Comparison of ENCODE assay signal across 13 mouse cellular contexts in the genomic region with DNA sequence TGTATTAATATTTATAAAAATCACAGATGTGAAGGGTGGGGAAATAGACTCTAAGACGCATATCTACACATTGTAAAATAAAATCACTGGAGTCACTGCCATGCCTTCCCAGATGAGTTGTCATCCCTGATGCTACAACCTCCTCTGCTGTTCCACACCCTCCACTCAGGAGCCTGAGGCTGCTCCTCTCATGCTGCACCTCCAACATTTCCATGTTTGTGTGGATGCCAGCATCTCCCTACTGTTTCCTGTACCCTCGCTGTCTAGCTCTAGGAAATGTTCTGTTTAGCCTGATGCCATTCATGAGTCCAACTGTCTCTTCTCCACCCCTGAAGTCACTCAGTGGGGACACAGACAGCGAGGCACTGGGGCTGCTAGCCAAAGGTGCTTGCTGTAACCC.
"Had no signal": no experiment of that assay in that cellular context is flagged by ENCODE, and none has a peak within 500 bp of the region (broad histone marks: within the 10 kb centered on the region; RNA-seq: fewer than 3 reads in every experiment).

No protein-coding gene starts in this region.

- H3K27ac ChIP-seq: liver, embryonic 15.5 days; neural tube, embryonic 12.5 days; stomach, embryonic 15.5 days had no signal

- H3K27me3 ChIP-seq: liver, embryonic 15.5 days; neural tube, embryonic 12.5 days; stomach, embryonic 15.5 days had no signal

- H3K4me1 ChIP-seq: liver, embryonic 15.5 days; neural tube, embryonic 12.5 days; stomach, embryonic 15.5 days had no signal

- ATAC-seq: lung, postnatal 0 days had no signal

- DNase-seq: kidney, postnatal 10 days; kidney, postnatal 4 days; left cerebral cortex, postnatal 4 days; lung, adult 2 months; lung, postnatal 36 days; midbrain, embryonic 14.5 days; right cerebral cortex, postnatal 14 days; thymus, adult 2 months; thymus, postnatal 25 days had no signal

- H3K4me3 ChIP-seq: liver, embryonic 15.5 days; neural tube, embryonic 12.5 days; stomach, embryonic 15.5 days had no signal
